Mouse (Mus musculus) stomach, embryonic 15.5 days (tissue): ENCODE measurements around the gene Loxl1. TPM values are rescaled to one million over a fixed set of nuclear protein-coding genes. Genes with fewer than 3 reads are reported as not detected.
"Not testable (repeated sequence)": the region's sequence is repeated elsewhere in the genome, so short reads cannot be mapped to it uniquely, and the experiment has no call there.

Experiments used
- ATAC-seq: fragments of 200-750 bp; cut with Nextera tagmentation; 2 replicates; pipeline ENCODE4 v1.8.0; 2017; ENCODE audit warnings: low read depth, moderate number of reproducible peaks, moderate TSS enrichment; ENCODE audit not compliant: insufficient read depth, low FRiP score
- H3K27ac ChIP-seq: fragments of 300-500 bp; sonication (generic); 2 replicates; pipeline ENCODE4 v1.5.1; 2015; ENCODE audit warnings: mild to moderate bottlenecking, inconsistent platforms
- H3K27me3 ChIP-seq: fragments of 300-500 bp; sonication (generic); replicated peaks from 2 replicates; pipeline ENCODE4 v1.6.1; 2015; ENCODE audit warnings: inconsistent platforms
- H3K36me3 ChIP-seq: fragments of 300-500 bp; sonication (generic); 2 replicates; pipeline ENCODE4 v1.6.1; 2015; ENCODE audit warnings: inconsistent platforms
- H3K4me1 ChIP-seq: fragments of 300-500 bp; sonication (generic); 2 replicates; pipeline ENCODE4 v1.6.1; 2015; ENCODE audit warnings: inconsistent platforms
- H3K4me2 ChIP-seq: fragments of 300-500 bp; sonication (generic); 2 replicates; pipeline ENCODE4 v1.6.1; 2015; ENCODE audit warnings: mild to moderate bottlenecking, inconsistent platforms
- H3K4me3 ChIP-seq: fragments of 300-500 bp; sonication (generic); replicated peaks from 2 replicates; pipeline ENCODE4 v1.5.1; 2015; ENCODE audit warnings: inconsistent platforms
- H3K9ac ChIP-seq: fragments of 300-500 bp; sonication (generic); 2 replicates; pipeline ENCODE4 v1.6.1; 2015; ENCODE audit warnings: inconsistent platforms
- H3K9me3 ChIP-seq: fragments of 300-500 bp; sonication (generic); 2 replicates; pipeline ENCODE4 v1.6.1; 2016; ENCODE audit warnings: inconsistent platforms
- WGBS: fragments of 180-500 bp; shearing (Covaris S2); methylation state at CpG from one replicate; pipeline ENCODE4 v1.1.7; 2015; 5-methylcytosine and 5-hydroxymethylcytosine counted together
- polyA plus RNA-seq: library from polyadenylated mRNA; unstranded; fragments of >200 nt; fragmentation: Nextera tagmentation; extraction: Ambion mirVana; gene quantifications from 2 replicates; pipeline ENCODE4 v1.2.1, GENCODE M21; 2015

The Loxl1 gene
- polyA plus RNA-seq, 1 experiment from 2014 or later: 49.2 TPM

- H3K36me3 ChIP-seq: peaks cover 5% of the 10 kb centered on the region
- 0 out of 2 replicates have a peak, but pooled peaks cover 2% of the 10 kb centered on the region for H3K4me1 ChIP-seq
- no peak for ATAC-seq
- H3K9ac ChIP-seq: no peak overlapping the region
- 82% methylated on average over 10 of the region's 10 CpGs for WGBS
- H3K4me2 ChIP-seq: no peak overlapping the region
- H3K27ac ChIP-seq: no peak overlapping the region; the same call in 1 of the 2 replicates
- no peaks in the 10 kb centered on the region for H3K9me3 ChIP-seq
- H3K4me3 ChIP-seq: no peak overlapping the region
- H3K27me3 ChIP-seq: no peaks in the 10 kb centered on the region
These were observed 57.0 kb downstream of the Loxl1 start for GRCm38 (mm10) chr9:58255704-58256685.

GRCm38 (mm10) chr9:58255105-58255504 is 57.9 kb downstream of the Loxl1 start:
- Histone ChIP-seq H3K4me2 (no peak overlapping the region), H3K9ac (no peak overlapping the region), H3K4me1 (peaks cover 4% of the 10 kb centered on the region; the same call in 1 of the 2 replicates), H3K27ac (no peak overlapping the region), H3K27me3 (no peaks in the 10 kb centered on the region), H3K4me3 (no peak overlapping the region), H3K36me3 (peaks cover 5% of the 10 kb centered on the region), H3K9me3 (no peaks in the 10 kb centered on the region)
- WGBS: 57% methylated on average over 2 of the region's 2 CpGs
- no peak for ATAC-seq

GRCm38 (mm10) chr9:58253805-58254122 is 59.2 kb downstream of the Loxl1 start:
- not testable (repeated sequence) for H3K9me3 ChIP-seq, H3K36me3 ChIP-seq, ATAC-seq, H3K4me1 ChIP-seq, H3K27me3 ChIP-seq
- 59% methylated on average over 5 of the region's 5 CpGs for WGBS
- peak overlapping the region; percentile 76; the same call in 1 of the 2 replicates for H3K27ac ChIP-seq
- peak overlapping the region; percentile 85 for H3K4me3 ChIP-seq
- H3K4me2 ChIP-seq: peak overlapping the region; percentile 81
- peak overlapping the region; percentile 71; the same call in 1 of the 2 replicates for H3K9ac ChIP-seq

GRCm38 (mm10) chr9:58253033-58253804 is 59.8 kb downstream of the Loxl1 start, which contains the start of gene Stoml1:
TSS of gene Stoml1 (plus strand) at chr9:58253164.
- Histone ChIP-seq H3K9me3 (no peaks in the 10 kb centered on the region), H3K4me1 (peaks cover 7% of the 10 kb centered on the region; the same call in 1 of the 2 replicates), H3K36me3 (peaks cover 5% of the 10 kb centered on the region), H3K27ac (peak within 1 kb of the TSS; percentile 76; the same call in 1 of the 2 replicates), H3K27me3 (no peaks in the 10 kb centered on the region), H3K4me3 (peak within 1 kb of the TSS; percentile 85), H3K4me2 (peak within 1 kb of the TSS; percentile 81), H3K9ac (peak within 1 kb of the TSS; percentile 71; the same call in 1 of the 2 replicates)
- under 1% methylated on average over 31 of the region's 31 CpGs for WGBS
- peak; percentile 97 for ATAC-seq

- not testable (repeated sequence) for H3K9ac ChIP-seq, H3K9me3 ChIP-seq, ATAC-seq, H3K4me3 ChIP-seq, H3K27me3 ChIP-seq, H3K4me2 ChIP-seq, H3K36me3 ChIP-seq
- peak overlapping the region; percentile 97; the same call in 1 of the 2 replicates for H3K27ac ChIP-seq
- WGBS: 97% methylated on average over 1 of the region's 1 CpGs
- peaks cover 16% of the 10 kb centered on the region for H3K4me1 ChIP-seq
These were observed 62.3 kb downstream of the Loxl1 start for GRCm38 (mm10) chr9:58250730-58251129.

- Histone ChIP-seq H3K27me3 (no peaks in the 10 kb centered on the region), H3K9ac (0 out of 2 replicates have a peak overlapping the region, but pooled peaks have one; percentile 13), H3K4me3 (peak overlapping the region; percentile 59), H3K36me3 (no peaks in the 10 kb centered on the region), H3K4me2 (peak overlapping the region; percentile 66), H3K9me3 (no peaks in the 10 kb centered on the region), H3K4me1 (peaks cover 16% of the 10 kb centered on the region), H3K27ac (peak overlapping the region; percentile 97)
- ATAC-seq: no peak
- WGBS: 76% methylated on average over 8 of the region's 8 CpGs
These were observed 62.7 kb downstream of the Loxl1 start for GRCm38 (mm10) chr9:58250322-58250721.

- WGBS: under 1% methylated on average over 16 of the region's 16 CpGs
- H3K9me3 ChIP-seq: no peaks in the 10 kb centered on the region
- H3K36me3 ChIP-seq: no peaks in the 10 kb centered on the region; the same call in 1 of the 2 replicates
- no peaks in the 10 kb centered on the region for H3K27me3 ChIP-seq
- peak within 1 kb of the TSS; percentile 61 for H3K9ac ChIP-seq
- peak; percentile 65 for ATAC-seq
- H3K4me3 ChIP-seq: peak within 1 kb of the TSS; percentile 59
- H3K27ac ChIP-seq: peak within 1 kb of the TSS; percentile 97
- H3K4me1 ChIP-seq: peaks cover 18% of the 10 kb centered on the region
- peak within 1 kb of the TSS; percentile 66 for H3K4me2 ChIP-seq
These were observed 63.3 kb downstream of the Loxl1 start, which contains the start of gene Pml for GRCm38 (mm10) chr9:58249592-58250192. TSS of gene Pml (minus strand) at chr9:58249786.

GRCm38 (mm10) chr9:58248746-58249413 is 64.1 kb downstream of the Loxl1 start:
- Histone ChIP-seq H3K36me3 (no peaks in the 10 kb centered on the region; the same call in 1 of the 2 replicates), H3K4me3 (peak overlapping the region; percentile 59), H3K4me2 (peak overlapping the region; percentile 66), H3K27ac (peak overlapping the region; percentile 97), H3K9me3 (no peaks in the 10 kb centered on the region), H3K9ac (peak overlapping the region; percentile 61), H3K27me3 (no peaks in the 10 kb centered on the region), H3K4me1 (peaks cover 24% of the 10 kb centered on the region)
- no peak for ATAC-seq
- WGBS: 22% methylated on average over 7 of the region's 7 CpGs

- Histone ChIP-seq H3K4me2 (peak overlapping the region; percentile 66), H3K4me3 (peak overlapping the region; percentile 33), H3K27ac (peak overlapping the region; percentile 64), H3K9me3 (no peaks in the 10 kb centered on the region), H3K27me3 (no peaks in the 10 kb centered on the region), H3K9ac (no peak overlapping the region; the same call in 1 of the 2 replicates), H3K36me3 (no peaks in the 10 kb centered on the region; the same call in 1 of the 2 replicates), H3K4me1 (peaks cover 30% of the 10 kb centered on the region)
- WGBS: 15% methylated on average over 25 of the region's 25 CpGs
- peak; percentile 75; the same call in 1 of the 2 replicates for ATAC-seq
These were observed 65.8 kb downstream of the Loxl1 start for GRCm38 (mm10) chr9:58247064-58247759.

GRCm38 (mm10) chr9:58246083-58246591 is 66.8 kb downstream of the Loxl1 start:
- WGBS: 63% methylated on average over 4 of the region's 4 CpGs
- H3K4me1 ChIP-seq: peaks cover 41% of the 10 kb centered on the region
- H3K9ac ChIP-seq: no peak overlapping the region
- H3K27me3 ChIP-seq: no peaks in the 10 kb centered on the region
- H3K4me3 ChIP-seq: no peak overlapping the region
- H3K4me2 ChIP-seq: peak overlapping the region; percentile 27
- H3K36me3 ChIP-seq: no peaks in the 10 kb centered on the region; the same call in 1 of the 2 replicates
- no peaks in the 10 kb centered on the region for H3K9me3 ChIP-seq
- H3K27ac ChIP-seq: no peak overlapping the region
- ATAC-seq: no peak; the same call in 1 of the 2 replicates
